29 mouse cellular contexts compared by ENCODE assay signal in genomic region chr9:123942025-123942424, GRCm38 (mm10). TPM values are rescaled to one million over a fixed set of nuclear protein-coding genes. Genes with fewer than 3 reads are reported as not detected.
DNase-seq lines count a peak whose midpoint lies in the region; ATAC-seq and TF ChIP-seq lines count a peak whose summit lies in the region.
"Had no signal": no experiment of that assay in that cellular context is flagged by ENCODE, and none has a peak within 500 bp of the region (broad histone marks: within the 10 kb centered on the region; RNA-seq: fewer than 3 reads in every experiment).

No protein-coding gene starts in this region.

- DNase-seq in layer of hippocampus, adult 2 months (ENCODE audit: low spot score in 2 of 2) = no peak
- no peak for DNase-seq in layer of hippocampus, postnatal 36 days
- peak; percentile 44 for DNase-seq in lung, postnatal 36 days
- no peak for DNase-seq in lung, adult 2 months
- peak; percentile 65 for DNase-seq in induced T-regulatory cell, adult 2 months (ENCODE audit: low read depth)
- no peak for DNase-seq in forebrain, postnatal 0 days
- no peak for DNase-seq in heart, adult 18-20 months
- DNase-seq: adrenal gland, postnatal 14 days; cerebellum, adult 18-20 months; cerebellum, postnatal 36 days; gastrocnemius, postnatal 25 days; kidney, postnatal 36 days; right cerebral cortex, adult 18-20 months had no signal

- TF ChIP-seq CTCF in layer of hippocampus, adult 2 months (conservative IDR thresholded peaks at IDR 0.05) = no peak
- TF ChIP-seq CTCF in lung, adult 2 months (IDR thresholded peaks at IDR 0.05; ENCODE audit: insufficient read depth, low read length) = no peak
- TF ChIP-seq CTCF in forebrain, postnatal 0 days (IDR thresholded peaks at IDR 0.05; ENCODE audit: low read depth) = no peak

- no peak overlapping the region for H3K9ac ChIP-seq in forebrain, postnatal 0 days
- H3K9ac ChIP-seq: embryonic facial prominence, embryonic 12.5 days; hindbrain, embryonic 12.5 days; intestine, embryonic 15.5 days; limb, embryonic 13.5 days; lung, embryonic 15.5 days had no signal

- TF ChIP-seq POLR2A in lung, adult 2 months (IDR thresholded peaks at IDR 0.05; ENCODE audit: borderline replicate concordance, extremely low read depth, low read depth, low read length) = no peak

- peak overlapping the region; percentile 61; the same call in 1 of the 2 replicates for H3K27ac ChIP-seq in layer of hippocampus, adult 2 months
- H3K27ac ChIP-seq in forebrain, postnatal 0 days (ENCODE audit: low read depth, low read length) = no peak overlapping the region
- H3K27ac ChIP-seq: embryonic facial prominence, embryonic 12.5 days; hindbrain, embryonic 12.5 days; intestine, embryonic 15.5 days; midbrain, embryonic 10.5 days; stomach, postnatal 0 days had no signal

- H3K4me1 ChIP-seq in lung, adult 2 months (ENCODE audit: control insufficient read depth, insufficient read depth, low read length) = peaks cover 2% of the 10 kb centered on the region; the same call in 1 of the 2 replicates
- H3K4me1 ChIP-seq in forebrain, postnatal 0 days (ENCODE audit: insufficient read depth) = no peaks in the 10 kb centered on the region
- H3K4me1 ChIP-seq: embryonic facial prominence, embryonic 12.5 days; hindbrain, embryonic 12.5 days; intestine, embryonic 15.5 days; limb, embryonic 13.5 days; lung, embryonic 15.5 days; midbrain, embryonic 10.5 days had no signal

- ATAC-seq in neutrophil, adult 5-6 weeks (ENCODE audit: extremely low read depth, insufficient number of reproducible peaks, low FRiP score, poor library complexity, severe bottlenecking) = peak; percentile 64
- no peak for ATAC-seq in forebrain, postnatal 0 days
- ATAC-seq: forebrain, embryonic 14.5 days; intestine, embryonic 15.5 days had no signal

- H3K4me2 ChIP-seq in forebrain, postnatal 0 days (ENCODE audit: low read depth) = no peak overlapping the region
- H3K4me2 ChIP-seq: embryonic facial prominence, embryonic 12.5 days; hindbrain, embryonic 12.5 days; intestine, embryonic 15.5 days; limb, embryonic 13.5 days; lung, embryonic 15.5 days had no signal

- WGBS in lung, adult 2 months = 76% methylated on average over 3 of the region's 3 CpGs
- WGBS in forebrain, postnatal 0 days = 89% methylated on average over 3 of the region's 3 CpGs

- no peaks in the 10 kb centered on the region for H3K27me3 ChIP-seq in forebrain, postnatal 0 days (ENCODE audit: insufficient read depth, low read length)
- H3K27me3 ChIP-seq: embryonic facial prominence, embryonic 12.5 days; hindbrain, embryonic 12.5 days; intestine, embryonic 15.5 days; limb, embryonic 13.5 days; lung, embryonic 15.5 days had no signal

- no peaks in the 10 kb centered on the region for H3K36me3 ChIP-seq in forebrain, postnatal 0 days (ENCODE audit: insufficient read depth)
- H3K36me3 ChIP-seq: embryonic facial prominence, embryonic 12.5 days; hindbrain, embryonic 12.5 days; intestine, embryonic 15.5 days; limb, embryonic 13.5 days; lung, embryonic 15.5 days; midbrain, embryonic 10.5 days had no signal

- H3K9me3 ChIP-seq in forebrain, postnatal 0 days (ENCODE audit: low read length) = no peaks in the 10 kb centered on the region
- H3K9me3 ChIP-seq: embryonic facial prominence, embryonic 12.5 days; hindbrain, embryonic 12.5 days; intestine, embryonic 15.5 days; limb, embryonic 13.5 days; lung, embryonic 15.5 days; midbrain, embryonic 10.5 days had no signal

- H3K4me3 ChIP-seq in layer of hippocampus, adult 2 months = no peak overlapping the region
- no peak overlapping the region for H3K4me3 ChIP-seq in lung, adult 2 months (replicated peaks; ENCODE audit: extremely low read depth, low read depth, low read length)
- no peak overlapping the region for H3K4me3 ChIP-seq in forebrain, postnatal 0 days (ENCODE audit: low read depth, low read length)
- H3K4me3 ChIP-seq: embryonic facial prominence, embryonic 12.5 days; hindbrain, embryonic 12.5 days; intestine, embryonic 15.5 days; limb, embryonic 13.5 days; lung, embryonic 15.5 days; midbrain, embryonic 10.5 days had no signal

RNA-seq across cellular contexts. Expression of gene Ccr1, which starts 26.5 kb away (rescaled TPM):
- total RNA-seq in layer of hippocampus, adult 2 months (2021) = under 1 TPM in 1 of 2 experiments, not detected in 1; 0.46 TPM
- total RNA-seq in layer of hippocampus, postnatal 36 days (2021) = under 1 TPM; 0.18 to 0.22 TPM
- 3.1 and 4.9 TPM in 2 replicates for polyA plus RNA-seq in lung, adult 2 months (2012; rRNA removed)
- 360 and 362 TPM in 2 replicates for total RNA-seq in neutrophil, adult 5-6 weeks (2017)
- total RNA-seq in forebrain, postnatal 0 days (2014; rRNA removed) = 0.38 and 1.1 TPM in 2 replicates
- polyA plus RNA-seq in forebrain, postnatal 0 days (2015; fragmentation: Nextera tagmentation; extraction: Ambion mirVana) = 0.76 and 0.77 TPM in 2 replicates
- under 1 TPM; 0.31 to 0.47 TPM for total RNA-seq in heart, adult 18-20 months (2021)
- total RNA-seq: MEL had no signal

RNA-seq across cellular contexts. Expression of gene Ccr1l1, which starts 36.2 kb away (rescaled TPM):
- total RNA-seq in layer of hippocampus, adult 2 months (2021) = not detected
- total RNA-seq in layer of hippocampus, postnatal 36 days (2021) = not detected
- polyA plus RNA-seq in lung, adult 2 months (2012; rRNA removed) = not detected in 2 replicates
- total RNA-seq in neutrophil, adult 5-6 weeks (2017) = 1.2 TPM in 1 of 2 replicates, not detected in the other
- not detected in 2 replicates for total RNA-seq in forebrain, postnatal 0 days (2014; rRNA removed)
- not detected in 2 replicates for polyA plus RNA-seq in forebrain, postnatal 0 days (2015; fragmentation: Nextera tagmentation; extraction: Ambion mirVana)
- total RNA-seq in heart, adult 18-20 months (2021) = not detected
- total RNA-seq: adrenal gland, postnatal 14 days; gastrocnemius, postnatal 25 days; layer of hippocampus, postnatal 14 days; left cerebral cortex, postnatal 14 days; MEL; midbrain, postnatal 0 days had no signal
- polyA plus RNA-seq: embryonic facial prominence, embryonic 12.5 days; forebrain, embryonic 14.5 days; heart, embryonic 16.5 days; hindbrain, embryonic 12.5 days; intestine, embryonic 15.5 days; kidney, embryonic 14.5 days; limb, embryonic 13.5 days; lung, embryonic 15.5 days; midbrain, embryonic 10.5 days; midbrain, postnatal 0 days; stomach, postnatal 0 days; thymus, postnatal 0 days had no signal

Comparison
In these comparisons a context has a peak if more than half of its experiments do, and no peak if none do; other contexts are left out.
1. DNase-seq: peak in lung, postnatal 36 days (single experiment) and induced T-regulatory cell, adult 2 months (single experiment); none in layer of hippocampus, adult 2 months (0 of 2), layer of hippocampus, postnatal 36 days (0 of 2), lung, adult 2 months (single experiment), forebrain, postnatal 0 days (single experiment) and heart, adult 18-20 months (0 of 2).
2. RNA of gene Ccr1, which starts 26.5 kb away (total RNA-seq): 360 to 362 TPM in neutrophil, adult 5-6 weeks; 0.31 to 0.47 TPM in heart, adult 18-20 months, 0.46 TPM in layer of hippocampus, adult 2 months, 0.38 to 1.1 TPM in forebrain, postnatal 0 days and 0.18 to 0.22 TPM in layer of hippocampus, postnatal 36 days; every median in the first group is over 100 times any median in the second.